Mouse (Mus musculus): ENCODE measurements around the gene Rfpl4b.
A peak's percentile ranks its signal among the peaks of the same experiment; 100 is the strongest.
"Not testable (repeated sequence)": the region's sequence is repeated elsewhere in the genome, so short reads cannot be mapped to it uniquely, and the experiment has no call there.

The Rfpl4b gene

GRCm38 (mm10) chr10:38821679-38822078, at the start of gene Rfpl4b:
Rfpl4b (minus strand) TSS chr10:38821779.
- DNase-seq: no peak

GRCm38 (mm10) chr10:38855186-38855585, 33.6 kb upstream of the Rfpl4b start:
- peak; percentile 13 for DNase-seq

GRCm38 (mm10) chr10:38850006-38850405, 28.4 kb upstream of the Rfpl4b start:
- DNase-seq: not testable (repeated sequence)

GRCm38 (mm10) chr10:38848884-38849499, 27.4 kb upstream of the Rfpl4b start:
- peak; percentile 69 for DNase-seq

GRCm38 (mm10) chr10:38848231-38848630, 26.7 kb upstream of the Rfpl4b start:
- DNase-seq: no peak

GRCm38 (mm10) chr10:38823741-38824140, 2.2 kb upstream of the Rfpl4b start:
- no peak for DNase-seq

GRCm38 (mm10) chr10:38806056-38806455, 15.5 kb downstream of the Rfpl4b start:
- no peak for DNase-seq

- DNase-seq: no peak
Measured at GRCm38 (mm10) chr10:38804047-38804446, 17.5 kb downstream of the Rfpl4b start.

- no peak for DNase-seq
Measured at GRCm38 (mm10) chr10:38803304-38803703, 18.3 kb downstream of the Rfpl4b start.

GRCm38 (mm10) chr10:38788612-38789011, 33.0 kb downstream of the Rfpl4b start:
- DNase-seq: no peak
